Mouse (Mus musculus): ENCODE measurements at regions not wholly inside any gene's neighbourhood (a gene's known extent, or its start where the extent isn't known, plus 50 kb on each side); places are given as distances from the start of the nearest gene placed in this dataset.
A peak's percentile ranks its signal among the peaks of the same experiment; 100 is the strongest.
"Not testable (repeated sequence)": the region's sequence is repeated elsewhere in the genome, so short reads cannot be mapped to it uniquely, and the experiment has no call there.

- ATAC-seq (replicated peaks; ENCODE audit: low read depth, poor library complexity, severe bottlenecking): no peak
Measured at GRCm38 (mm10) chr2:107869304-107869958, 579.0 kb downstream of the Kcna4 start.

- peak; percentile 76 for ATAC-seq (replicated peaks; ENCODE audit: low read depth, poor library complexity, severe bottlenecking)
Measured at GRCm38 (mm10) chr2:107879663-107880062, 589.2 kb downstream of the Kcna4 start.

- 0 out of 2 replicates have a peak, but pooled peaks have one; percentile 62 for ATAC-seq (replicated peaks; ENCODE audit: low read depth, poor library complexity, severe bottlenecking)
Measured at GRCm38 (mm10) chr2:107886063-107886762, 595.8 kb downstream of the Kcna4 start.

GRCm38 (mm10) chr2:107888245-107888644 is 597.8 kb downstream of the Kcna4 start:
- ATAC-seq (replicated peaks; ENCODE audit: low read depth, poor library complexity, severe bottlenecking): no peak

- no peak for ATAC-seq (replicated peaks; ENCODE audit: low read depth, poor library complexity, severe bottlenecking)
Measured at GRCm38 (mm10) chr2:107925116-107925515, 634.7 kb downstream of the Kcna4 start.

GRCm38 (mm10) chr2:107926606-107927005 is 636.2 kb downstream of the Kcna4 start:
- ATAC-seq (replicated peaks; ENCODE audit: low read depth, poor library complexity, severe bottlenecking): no peak

- no peak for ATAC-seq (replicated peaks; ENCODE audit: low read depth, poor library complexity, severe bottlenecking)
Measured at GRCm38 (mm10) chr2:107935336-107935735, 644.9 kb downstream of the Kcna4 start.

- ATAC-seq (replicated peaks; ENCODE audit: low read depth, poor library complexity, severe bottlenecking): no peak
Measured at GRCm38 (mm10) chr2:107935775-107936174, 645.3 kb downstream of the Kcna4 start.

- no peak for ATAC-seq (replicated peaks; ENCODE audit: low read depth, poor library complexity, severe bottlenecking)
Measured at GRCm38 (mm10) chr2:107941374-107941773, 650.9 kb downstream of the Kcna4 start.

GRCm38 (mm10) chr2:107945837-107946451 is 655.5 kb downstream of the Kcna4 start:
- 0 out of 2 replicates have a peak, but pooled peaks have one; percentile 39 for ATAC-seq (replicated peaks; ENCODE audit: low read depth, poor library complexity, severe bottlenecking)

- ATAC-seq (replicated peaks; ENCODE audit: low read depth, poor library complexity, severe bottlenecking): not testable (repeated sequence)
Measured at GRCm38 (mm10) chr2:107955608-107956127, 665.2 kb downstream of the Kcna4 start.

- not testable (repeated sequence) for ATAC-seq (replicated peaks; ENCODE audit: low read depth, poor library complexity, severe bottlenecking)
Measured at GRCm38 (mm10) chr2:107963921-107964320, 673.5 kb downstream of the Kcna4 start.

- ATAC-seq (replicated peaks; ENCODE audit: low read depth, poor library complexity, severe bottlenecking): no peak
Measured at GRCm38 (mm10) chr2:107964841-107965240, 674.4 kb downstream of the Kcna4 start.

- ATAC-seq (replicated peaks; ENCODE audit: low read depth, poor library complexity, severe bottlenecking): no peak
Measured at GRCm38 (mm10) chr2:107965336-107966306, 675.2 kb downstream of the Kcna4 start.

- no peak for ATAC-seq (replicated peaks; ENCODE audit: low read depth, poor library complexity, severe bottlenecking)
Measured at GRCm38 (mm10) chr2:107968526-107968925, 678.1 kb downstream of the Kcna4 start.

GRCm38 (mm10) chr2:107969526-107969925 is 679.1 kb downstream of the Kcna4 start:
- ATAC-seq (replicated peaks; ENCODE audit: low read depth, poor library complexity, severe bottlenecking): no peak

GRCm38 (mm10) chr2:107973528-107973927 is 683.1 kb downstream of the Kcna4 start:
- no peak for ATAC-seq (replicated peaks; ENCODE audit: low read depth, poor library complexity, severe bottlenecking)

GRCm38 (mm10) chr2:107994831-107995230 is 704.4 kb downstream of the Kcna4 start:
- no peak for ATAC-seq (replicated peaks; ENCODE audit: low read depth, poor library complexity, severe bottlenecking)

GRCm38 (mm10) chr2:108011534-108011933 is 721.1 kb downstream of the Kcna4 start:
- no peak for ATAC-seq (replicated peaks; ENCODE audit: low read depth, poor library complexity, severe bottlenecking)

GRCm38 (mm10) chr2:108023206-108023605 is 732.8 kb downstream of the Kcna4 start:
- ATAC-seq (replicated peaks; ENCODE audit: low read depth, poor library complexity, severe bottlenecking): no peak
